Mouse (Mus musculus) forebrain, embryonic 11.5 days (tissue): ENCODE measurements around the gene Rab15. TPM values are rescaled to one million over a fixed set of nuclear protein-coding genes. Genes with fewer than 3 reads are reported as not detected.

Source experiments
- ATAC-seq: fragments of 200-750 bp; cut with Nextera tagmentation; replicated peaks from 2 replicates; pipeline ENCODE4 v1.8.0; 2017; ENCODE audit warnings: moderate TSS enrichment; ENCODE audit not compliant: low FRiP score
- DNase-seq: peaks from one replicate; pipeline ENCODE4 v3.0.0-alpha.2; 2017; ENCODE audit warnings: low spot score
- H3K27ac ChIP-seq: fragments of 300-500 bp; sonication (generic); 2 replicates; pipeline ENCODE4 v1.5.1; 2014; ENCODE audit warnings: low read depth, low read length
- H3K27me3 ChIP-seq: fragments of 300-500 bp; sonication (generic); 2 replicates; pipeline ENCODE4 v1.6.1; 2014; ENCODE audit warnings: mild to moderate bottlenecking, low read length, mixed read lengths; ENCODE audit not compliant: control insufficient read depth, insufficient read depth
- H3K36me3 ChIP-seq: fragments of 300-500 bp; sonication (generic); 2 replicates; pipeline ENCODE4 v1.6.1; 2014; ENCODE audit warnings: mild to moderate bottlenecking, low read length, moderate library complexity, mixed read lengths; ENCODE audit not compliant: control insufficient read depth, insufficient read depth
- H3K4me1 ChIP-seq: fragments of 300-500 bp; sonication (generic); replicated peaks from 2 replicates; pipeline ENCODE4 v1.6.1; 2014; ENCODE audit warnings: low read length, mixed read lengths; ENCODE audit not compliant: control insufficient read depth, insufficient read depth
- H3K4me2 ChIP-seq: fragments of 300-500 bp; sonication (generic); 2 replicates; pipeline ENCODE4 v1.6.1; 2014; ENCODE audit warnings: low read depth, mild to moderate bottlenecking, low read length, moderate library complexity, mixed read lengths; ENCODE audit not compliant: severe bottlenecking
- H3K4me3 ChIP-seq: fragments of 300-500 bp; sonication (generic); 2 replicates; pipeline ENCODE4 v1.5.1; 2014; ENCODE audit warnings: low read depth, low read length
- H3K9ac ChIP-seq: fragments of 300-500 bp; sonication (generic); 2 replicates; pipeline ENCODE4 v1.6.1; 2014; ENCODE audit warnings: low read length
- H3K9me3 ChIP-seq: fragments of 300-500 bp; sonication (generic); 2 replicates; pipeline ENCODE4 v1.6.1; 2016; ENCODE audit warnings: low read length, mixed read lengths; ENCODE audit not compliant: control insufficient read depth
- WGBS: fragments of 180-500 bp; shearing (Covaris S2); extraction: QIAGEN DNeasy Blood & Tissue Kit; methylation state at CpG from one replicate; pipeline ENCODE4 v1.1.7; 2014; 5-methylcytosine and 5-hydroxymethylcytosine counted together
- polyA plus RNA-seq: library from polyadenylated mRNA; unstranded; fragments of >200 nt; fragmentation: Nextera tagmentation; extraction: Ambion mirVana; gene quantifications from 2 replicates; pipeline ENCODE4 v1.2.1, GENCODE M21; 2014

The Rab15 gene
- polyA plus RNA-seq, 1 experiment from 2014 or later = 11.2 TPM

DNA sequence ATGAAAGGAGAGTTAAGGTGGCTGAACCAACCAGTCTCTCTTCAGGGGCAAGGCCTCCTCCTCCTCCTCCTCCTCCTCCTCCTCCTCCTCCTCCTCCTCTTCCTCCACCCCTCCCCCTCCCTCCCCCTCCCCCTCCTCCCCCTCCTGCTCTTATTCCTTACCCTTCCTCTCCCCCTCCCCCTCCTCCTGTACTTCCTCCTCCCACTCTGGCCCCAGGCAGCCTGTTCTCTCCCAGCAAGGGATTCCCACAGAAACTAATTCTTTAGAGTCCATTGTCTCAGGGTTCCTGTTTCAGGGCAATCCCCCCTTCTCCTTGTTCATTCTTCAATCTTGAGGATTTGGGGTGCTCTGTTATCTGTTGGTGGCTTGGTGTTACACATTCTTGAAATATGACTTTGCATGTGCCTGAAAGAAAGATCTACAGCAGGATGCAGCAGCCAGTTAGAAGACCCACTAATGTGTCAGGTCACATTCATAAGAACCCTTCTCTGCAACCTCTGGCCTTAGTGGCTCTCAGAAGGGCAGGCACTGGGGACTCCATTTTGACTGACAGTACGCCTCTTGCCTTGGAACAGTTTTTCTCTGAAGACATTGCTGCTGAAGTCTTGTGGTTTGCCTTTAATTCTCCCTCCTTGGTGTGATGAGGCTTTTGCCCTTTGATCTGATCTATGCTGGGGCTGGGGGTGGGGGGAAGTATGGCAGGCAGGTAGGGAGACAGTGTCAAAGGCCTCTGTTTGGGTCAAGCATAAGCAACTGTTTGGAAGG lies 30.9 kb upstream of the Rab15 start:
- no peak overlapping the region for H3K4me2 ChIP-seq
- H3K36me3 ChIP-seq = no peaks in the 10 kb centered on the region
- no peak overlapping the region for H3K4me3 ChIP-seq
- H3K4me1 ChIP-seq = peaks cover 3% of the 10 kb centered on the region; the same call in 1 of the 2 replicates
- no peaks in the 10 kb centered on the region for H3K27me3 ChIP-seq
- DNase-seq = no peak
- no peak for ATAC-seq
- no peak overlapping the region for H3K27ac ChIP-seq
- no peak overlapping the region for H3K9ac ChIP-seq
- H3K9me3 ChIP-seq = no peaks in the 10 kb centered on the region
- WGBS = 89% methylated on average over 1 of the region's 1 CpGs

DNA sequence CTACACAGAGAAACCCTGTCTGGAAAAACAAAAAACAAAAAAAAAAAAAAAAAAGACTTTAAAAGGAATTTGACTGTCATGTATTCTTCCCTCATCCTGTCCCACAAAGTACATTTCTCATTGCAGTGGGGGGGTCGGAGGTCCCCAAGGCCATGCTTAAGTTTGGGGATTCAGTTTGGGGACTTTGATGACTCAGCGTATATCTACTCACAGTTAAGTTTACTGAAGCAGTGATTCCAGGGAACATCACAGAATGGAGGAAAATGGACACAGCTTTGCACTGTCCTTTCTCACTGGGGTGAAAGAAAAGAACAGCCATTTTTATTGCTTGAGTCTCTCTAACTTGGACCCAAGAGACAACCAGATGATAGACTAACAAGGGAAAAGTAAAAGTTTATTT lies 29.7 kb upstream of the Rab15 start:
- DNase-seq = no peak
- 97% methylated on average over 2 of the region's 2 CpGs for WGBS

GRCm38 (mm10) chr12:76844346-76845061 lies 21.8 kb upstream of the Rab15 start:
- Histone ChIP-seq H3K9me3 (no peaks in the 10 kb centered on the region), H3K9ac (no peak overlapping the region), H3K27ac (no peak overlapping the region), H3K4me1 (no peaks in the 10 kb centered on the region), H3K36me3 (no peaks in the 10 kb centered on the region), H3K4me2 (no peak overlapping the region), H3K4me3 (no peak overlapping the region), H3K27me3 (no peaks in the 10 kb centered on the region)
- no peak for ATAC-seq
- WGBS = 93% methylated on average over 15 of the region's 15 CpGs
- no peak for DNase-seq

More for the DNA sequence above, 29.7 kb upstream of the Rab15 start:
- H3K4me1 ChIP-seq = peaks cover 3% of the 10 kb centered on the region; the same call in 1 of the 2 replicates
- H3K9ac ChIP-seq = no peak overlapping the region
- no peaks in the 10 kb centered on the region for H3K36me3 ChIP-seq
- H3K27ac ChIP-seq = no peak overlapping the region
- no peak overlapping the region for H3K4me2 ChIP-seq
- ATAC-seq = no peak
- H3K4me3 ChIP-seq = no peak overlapping the region
- H3K27me3 ChIP-seq = no peaks in the 10 kb centered on the region
- no peaks in the 10 kb centered on the region for H3K9me3 ChIP-seq

DNA sequence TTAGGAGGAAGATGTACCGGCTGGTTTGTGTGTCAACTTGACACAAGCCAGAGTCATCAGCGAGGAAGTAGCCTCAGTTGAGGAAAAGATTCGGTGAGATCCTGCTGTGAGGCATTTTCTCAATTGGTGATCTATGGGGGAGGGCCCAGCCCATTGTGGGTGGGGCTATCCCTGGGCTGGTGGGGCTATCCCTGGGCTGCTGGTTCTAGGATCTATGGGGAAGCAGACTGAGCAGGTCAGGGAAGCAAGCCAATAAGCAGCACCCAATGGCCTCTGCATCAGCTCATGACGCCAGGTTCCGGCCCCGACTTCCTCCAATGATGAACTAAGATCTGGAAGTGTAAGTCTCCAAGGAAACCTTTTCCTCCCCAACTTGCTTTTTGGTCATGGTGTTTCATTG lies 17.4 kb upstream of the Rab15 start:
- H3K4me3 ChIP-seq = no peak overlapping the region
- no peaks in the 10 kb centered on the region for H3K9me3 ChIP-seq
- H3K9ac ChIP-seq = no peak overlapping the region
- H3K36me3 ChIP-seq = no peaks in the 10 kb centered on the region
- H3K27me3 ChIP-seq = no peaks in the 10 kb centered on the region
- no peak overlapping the region for H3K4me2 ChIP-seq
- H3K4me1 ChIP-seq = no peaks in the 10 kb centered on the region; the same call in 1 of the 2 replicates
- WGBS = 82% methylated on average over 6 of the region's 6 CpGs
- ATAC-seq (no peak), DNase-seq (no peak)
- H3K27ac ChIP-seq = no peak overlapping the region

- no peak overlapping the region for H3K27ac ChIP-seq
- no peaks in the 10 kb centered on the region for H3K9me3 ChIP-seq
- no peaks in the 10 kb centered on the region for H3K27me3 ChIP-seq
- DNase-seq (no peak), ATAC-seq (no peak)
- H3K36me3 ChIP-seq = no peaks in the 10 kb centered on the region
- no peak overlapping the region for H3K9ac ChIP-seq
- H3K4me3 ChIP-seq = no peak overlapping the region
- 95% methylated on average over 4 of the region's 4 CpGs for WGBS
- no peaks in the 10 kb centered on the region; the same call in 1 of the 2 replicates for H3K4me1 ChIP-seq
- no peak overlapping the region for H3K4me2 ChIP-seq
Observed at GRCm38 (mm10) chr12:76839298-76839697, 16.6 kb upstream of the Rab15 start.

DNA sequence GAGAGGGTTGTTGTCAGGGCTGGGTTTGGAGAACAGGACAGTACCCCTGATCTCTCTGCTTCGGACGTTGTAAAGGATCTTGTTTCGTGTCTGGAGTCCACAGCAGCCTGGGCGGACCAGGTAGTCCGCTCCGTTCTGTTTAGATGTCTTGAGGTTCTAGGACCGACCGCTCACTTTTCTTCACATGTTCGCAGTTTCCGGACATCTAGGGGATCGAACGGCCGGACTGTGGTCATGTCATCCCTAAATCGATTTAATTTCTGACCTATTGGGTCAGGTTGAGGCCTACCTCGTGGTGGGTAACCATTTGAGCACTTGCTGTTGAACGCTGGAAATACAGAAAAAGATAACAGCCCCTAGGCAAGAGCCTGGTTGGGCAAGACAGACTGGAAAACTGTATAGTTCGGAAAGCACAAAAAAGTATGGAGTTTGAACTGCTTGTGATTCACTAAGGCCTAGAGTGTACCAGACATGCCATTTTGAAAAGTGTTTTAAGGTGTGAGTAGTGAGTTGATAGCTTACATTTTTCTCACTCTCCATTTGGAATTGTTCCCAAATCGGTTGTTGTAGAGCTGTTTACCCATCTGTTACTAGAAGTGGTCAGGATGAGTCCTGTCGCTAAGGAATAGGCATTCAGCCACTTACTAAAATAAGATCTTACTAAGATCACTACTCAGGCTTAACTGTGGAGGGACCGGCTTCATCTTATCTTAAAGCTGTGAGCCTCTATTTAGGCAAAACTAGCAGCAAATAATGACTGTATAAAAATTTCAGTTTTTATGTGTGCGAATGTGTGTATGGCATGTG lies 15.3 kb upstream of the Rab15 start:
- H3K9ac ChIP-seq = peak overlapping the region; percentile 75
- WGBS = 14% methylated on average over 21 of the region's 21 CpGs
- peak overlapping the region; percentile 68 for H3K4me3 ChIP-seq
- H3K9me3 ChIP-seq = no peaks in the 10 kb centered on the region
- no peaks in the 10 kb centered on the region; the same call in 1 of the 2 replicates for H3K4me1 ChIP-seq
- H3K36me3 ChIP-seq = no peaks in the 10 kb centered on the region
- no peak overlapping the region for H3K27ac ChIP-seq
- peak overlapping the region; percentile 72 for H3K4me2 ChIP-seq
- no peak for DNase-seq
- H3K27me3 ChIP-seq = no peaks in the 10 kb centered on the region
- no peak for ATAC-seq

GRCm38 (mm10) chr12:76837101-76837843 lies 14.6 kb upstream of the Rab15 start:
- DNase-seq (peak; percentile 97), ATAC-seq (peak; percentile 99)
- Histone ChIP-seq H3K4me2 (peak overlapping the region; percentile 72), H3K36me3 (no peaks in the 10 kb centered on the region), H3K27me3 (no peaks in the 10 kb centered on the region), H3K9me3 (no peaks in the 10 kb centered on the region), H3K27ac (no peak overlapping the region), H3K4me1 (no peaks in the 10 kb centered on the region; the same call in 1 of the 2 replicates), H3K4me3 (peak overlapping the region; percentile 68), H3K9ac (peak overlapping the region; percentile 75)
- WGBS = under 1% methylated on average over 43 of the region's 43 CpGs

GRCm38 (mm10) chr12:76832704-76833103 lies 10.0 kb upstream of the Rab15 start:
- no peak overlapping the region for H3K27ac ChIP-seq
- 3% methylated on average over 3 of the region's 3 CpGs for WGBS
- H3K4me2 ChIP-seq = no peak overlapping the region
- H3K4me3 ChIP-seq = no peak overlapping the region
- no peak overlapping the region for H3K9ac ChIP-seq
- peak; percentile 65 for DNase-seq
- ATAC-seq = no peak
- H3K4me1 ChIP-seq = no peaks in the 10 kb centered on the region
- no peaks in the 10 kb centered on the region for H3K36me3 ChIP-seq
- no peaks in the 10 kb centered on the region for H3K27me3 ChIP-seq
- no peaks in the 10 kb centered on the region for H3K9me3 ChIP-seq
